Mouse (Mus musculus): Measurements from ENCODE around the gene Hormad2. TPM values are rescaled to one million over a fixed set of nuclear protein-coding genes. Genes with fewer than 3 reads are reported as not detected.

The Hormad2 gene
- polyA plus RNA-seq, 1 experiment from 2014 or later = 0.90 TPM

DNA sequence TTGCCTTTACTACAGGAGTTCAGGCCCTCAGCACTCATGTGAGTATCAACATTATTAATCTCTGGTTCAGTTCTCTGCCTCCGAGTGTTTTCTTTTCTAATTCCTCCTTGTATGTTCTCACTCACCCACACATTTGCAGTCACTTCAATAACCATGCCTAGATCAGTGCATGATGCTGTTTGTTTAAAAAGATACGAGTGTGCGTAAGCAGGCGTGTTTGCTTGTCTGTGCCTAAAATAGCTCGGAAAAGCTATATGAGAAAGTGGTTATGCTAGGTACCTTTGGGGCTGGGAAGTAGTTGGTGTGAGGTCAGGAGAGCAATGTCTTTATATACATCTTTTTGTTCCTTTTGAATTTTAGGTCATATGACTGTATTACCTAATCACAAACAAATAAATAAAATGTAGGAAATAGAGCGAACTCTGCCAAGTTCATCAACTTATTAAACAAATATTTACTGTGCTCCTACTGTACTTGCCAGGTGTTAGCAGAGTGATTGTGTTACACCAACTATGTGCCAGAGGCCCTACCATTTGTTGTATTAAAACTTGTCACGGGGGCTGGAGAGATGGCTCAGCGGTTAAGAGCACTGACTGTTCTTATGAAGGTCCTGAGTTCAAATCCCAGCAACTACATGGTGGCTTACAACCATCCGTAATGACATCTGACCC, 100.7 kb downstream of the Hormad2 start:
- Histone ChIP-seq H3K4me3 (replicated peaks) (no peak overlapping the region), H3K4me1 (replicated peaks) (0 out of 2 replicates have a peak, but pooled peaks cover 14% of the 10 kb centered on the region), H3K9ac (no peak overlapping the region), H3K4me2 (no peak overlapping the region), H3K9me3 (replicated peaks) (no peaks in the 10 kb centered on the region), H3K27me3 (no peaks in the 10 kb centered on the region), H3K27ac (no peak overlapping the region), H3K36me3 (no peaks in the 10 kb centered on the region)
- ATAC-seq (ENCODE audit: low read depth) (no peak), DNase-seq (no peak)
- WGBS (ENCODE audit: insufficient replicate concordance) = 73% methylated on average over 9 of the region's 9 CpGs

- Histone ChIP-seq H3K4me2 (no peak overlapping the region), H3K9ac (no peak overlapping the region), H3K4me1 (replicated peaks) (0 out of 2 replicates have a peak, but pooled peaks cover 17% of the 10 kb centered on the region), H3K36me3 (no peaks in the 10 kb centered on the region), H3K9me3 (replicated peaks) (no peaks in the 10 kb centered on the region), H3K4me3 (replicated peaks) (no peak overlapping the region), H3K27me3 (no peaks in the 10 kb centered on the region), H3K27ac (no peak overlapping the region)
- no peak for DNase-seq
- 51% methylated on average over 1 of the region's 1 CpGs for WGBS (ENCODE audit: insufficient replicate concordance)
- no peak for ATAC-seq (ENCODE audit: low read depth)
Measured at GRCm38 (mm10) chr11:4339275-4339674, 101.6 kb downstream of the Hormad2 start.

DNA sequence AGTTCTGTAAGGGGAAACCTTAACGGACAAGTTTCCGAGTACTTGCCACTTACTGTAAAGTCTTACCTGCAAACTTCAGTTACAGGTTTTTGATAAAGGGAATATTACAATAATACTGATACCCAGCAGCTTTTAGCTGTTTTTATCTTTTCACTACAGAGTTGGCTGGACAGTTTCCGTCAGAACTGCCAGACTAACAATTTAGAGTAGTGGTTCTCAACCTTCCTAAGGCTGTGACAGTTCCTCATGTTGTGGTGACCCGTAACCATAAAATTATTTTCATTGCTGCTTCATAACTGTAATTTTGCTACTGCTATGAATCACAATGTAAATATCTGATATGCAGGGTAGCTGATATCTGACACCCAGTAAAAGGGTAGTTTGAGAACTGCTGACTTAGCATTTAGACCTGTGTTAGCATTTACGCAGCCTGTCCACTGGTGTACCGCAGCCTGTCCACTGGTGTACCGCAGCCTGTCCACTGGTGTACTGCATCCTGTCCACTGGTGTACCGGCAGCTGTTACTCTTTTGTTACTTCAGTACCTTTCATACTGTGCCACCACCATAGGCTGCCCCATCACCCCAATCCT, 104.1 kb downstream of the Hormad2 start:
- no peaks in the 10 kb centered on the region for H3K27me3 ChIP-seq
- no peaks in the 10 kb centered on the region for H3K9me3 ChIP-seq (replicated peaks)
- H3K36me3 ChIP-seq = no peaks in the 10 kb centered on the region
- ATAC-seq (ENCODE audit: low read depth) (no peak), DNase-seq (no peak)
- H3K4me2 ChIP-seq = no peak overlapping the region
- 0 out of 2 replicates have a peak, but pooled peaks cover 17% of the 10 kb centered on the region for H3K4me1 ChIP-seq (replicated peaks)
- no peak overlapping the region for H3K4me3 ChIP-seq (replicated peaks)
- H3K9ac ChIP-seq = no peak overlapping the region
- H3K27ac ChIP-seq = no peak overlapping the region
- WGBS (ENCODE audit: insufficient replicate concordance) = 65% methylated on average over 8 of the region's 8 CpGs

- 35% methylated on average over 10 of the region's 10 CpGs for WGBS (ENCODE audit: insufficient replicate concordance)
- no peak overlapping the region for H3K27ac ChIP-seq
Measured at GRCm38 (mm10) chr11:4335810-4336692, 104.9 kb downstream of the Hormad2 start.

DNA sequence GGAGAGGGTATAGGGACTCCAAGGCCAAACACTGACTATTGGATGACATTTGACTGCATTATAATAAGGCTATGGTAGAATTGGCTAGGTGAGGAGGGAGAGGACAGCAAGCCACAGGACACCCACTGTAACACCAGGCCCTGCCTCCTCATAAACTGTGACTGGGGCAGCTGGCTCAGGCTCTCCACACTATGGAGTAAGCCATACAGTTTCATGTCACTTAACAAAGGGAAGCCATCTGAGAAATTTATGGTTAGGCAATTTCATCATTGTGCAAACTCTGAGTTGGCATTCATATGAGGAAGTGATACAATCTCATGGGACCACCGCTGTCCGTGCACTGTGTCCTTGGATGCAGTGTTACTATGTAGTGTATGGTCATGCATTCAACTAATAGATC, 107.9 kb downstream of the Hormad2 start:
- Histone ChIP-seq H3K4me1 (replicated peaks) (0 out of 2 replicates have a peak, but pooled peaks cover 17% of the 10 kb centered on the region), H3K27ac (no peak overlapping the region), H3K36me3 (no peaks in the 10 kb centered on the region), H3K27me3 (no peaks in the 10 kb centered on the region), H3K9ac (no peak overlapping the region), H3K4me2 (no peak overlapping the region), H3K9me3 (replicated peaks) (no peaks in the 10 kb centered on the region), H3K4me3 (replicated peaks) (no peak overlapping the region)
- DNase-seq = no peak
- ATAC-seq (ENCODE audit: low read depth) = no peak
- WGBS (ENCODE audit: insufficient replicate concordance) = 51% methylated on average over 2 of the region's 2 CpGs

More at GRCm38 (mm10) chr11:4335810-4336692, 104.9 kb downstream of the Hormad2 start:
- H3K27me3 ChIP-seq = no peaks in the 10 kb centered on the region
- H3K9me3 ChIP-seq (replicated peaks) = no peaks in the 10 kb centered on the region
- H3K4me1 ChIP-seq (replicated peaks) = 0 out of 2 replicates have a peak, but pooled peaks cover 17% of the 10 kb centered on the region
- ATAC-seq (ENCODE audit: low read depth) (no peak), DNase-seq (no peak)
- no peak overlapping the region for H3K4me2 ChIP-seq
- no peak overlapping the region for H3K4me3 ChIP-seq (replicated peaks)
- H3K9ac ChIP-seq = no peak overlapping the region
- no peaks in the 10 kb centered on the region for H3K36me3 ChIP-seq

DNA sequence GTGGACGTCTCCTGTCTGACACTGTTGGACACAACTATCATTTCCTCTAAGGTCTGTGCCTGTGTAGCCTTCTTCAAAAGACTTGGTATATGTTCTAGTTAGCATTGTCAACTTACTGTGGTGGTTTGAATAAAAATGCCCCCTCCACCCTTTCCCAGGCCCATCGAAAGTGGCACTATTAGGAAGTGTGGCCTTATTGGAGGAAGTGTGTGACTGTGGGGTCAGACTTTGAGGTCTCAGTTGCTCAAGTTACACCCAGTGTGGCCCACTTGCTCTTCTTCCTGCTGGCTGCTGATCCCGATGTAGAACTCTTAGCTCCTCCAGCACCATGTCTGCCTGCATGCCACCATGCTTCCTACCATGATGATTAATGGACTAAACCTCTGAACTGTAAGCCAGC, 112.7 kb downstream of the Hormad2 start:
- Histone ChIP-seq H3K27ac (no peak overlapping the region), H3K9ac (no peak overlapping the region), H3K4me3 (replicated peaks) (no peak overlapping the region), H3K36me3 (no peaks in the 10 kb centered on the region), H3K9me3 (replicated peaks) (no peaks in the 10 kb centered on the region), H3K4me2 (no peak overlapping the region), H3K4me1 (replicated peaks) (no peaks in the 10 kb centered on the region), H3K27me3 (no peaks in the 10 kb centered on the region)
- 53% methylated on average over 3 of the region's 3 CpGs for WGBS (ENCODE audit: insufficient replicate concordance)
- ATAC-seq (ENCODE audit: low read depth) = no peak
- no peak for DNase-seq

GRCm38 (mm10) chr11:4323481-4323880, 117.4 kb downstream of the Hormad2 start:
- H3K9ac ChIP-seq = no peak overlapping the region
- ATAC-seq (ENCODE audit: low read depth) = no peak
- no peaks in the 10 kb centered on the region for H3K36me3 ChIP-seq
- no peak overlapping the region for H3K27ac ChIP-seq
- no peaks in the 10 kb centered on the region for H3K27me3 ChIP-seq
- H3K9me3 ChIP-seq (replicated peaks) = no peaks in the 10 kb centered on the region
- no peak for DNase-seq
- H3K4me2 ChIP-seq = no peak overlapping the region
- no peaks in the 10 kb centered on the region for H3K4me1 ChIP-seq (replicated peaks)
- no peak overlapping the region for H3K4me3 ChIP-seq (replicated peaks)
- 64% methylated on average over 11 of the region's 11 CpGs for WGBS (ENCODE audit: insufficient replicate concordance)

DNA sequence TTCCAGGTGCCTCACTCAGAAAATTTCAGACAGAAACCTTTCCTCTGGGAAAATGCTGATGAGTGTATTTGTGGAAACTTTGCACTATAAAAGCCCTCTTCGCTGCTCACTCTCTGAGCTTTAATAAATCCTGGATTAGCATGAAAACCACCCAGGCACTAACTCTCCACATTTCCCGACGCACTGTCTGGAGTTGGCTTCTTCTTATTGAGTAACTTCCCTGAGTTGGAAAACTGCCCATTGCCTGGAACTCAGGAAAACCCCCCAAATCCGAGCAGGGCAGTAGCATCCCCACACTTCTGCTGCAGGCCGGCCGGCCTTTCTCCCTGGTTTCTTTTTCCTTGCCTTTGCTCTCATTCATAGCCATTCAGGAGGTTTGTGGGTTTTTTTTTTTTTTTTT, 118.0 kb downstream of the Hormad2 start:
- no peak overlapping the region for H3K4me2 ChIP-seq
- no peaks in the 10 kb centered on the region for H3K36me3 ChIP-seq
- H3K27ac ChIP-seq = no peak overlapping the region
- no peak overlapping the region for H3K4me3 ChIP-seq (replicated peaks)
- H3K4me1 ChIP-seq (replicated peaks) = no peaks in the 10 kb centered on the region
- 61% methylated on average over 6 of the region's 6 CpGs for WGBS (ENCODE audit: insufficient replicate concordance)
- H3K27me3 ChIP-seq = no peaks in the 10 kb centered on the region
- no peak for ATAC-seq (ENCODE audit: low read depth)
- no peak overlapping the region for H3K9ac ChIP-seq
- DNase-seq = no peak
- H3K9me3 ChIP-seq (replicated peaks) = no peaks in the 10 kb centered on the region

- no peak overlapping the region for H3K4me2 ChIP-seq
- H3K9ac ChIP-seq = no peak overlapping the region
- no peaks in the 10 kb centered on the region for H3K36me3 ChIP-seq
- no peak for ATAC-seq (ENCODE audit: low read depth)
- 62% methylated on average over 4 of the region's 4 CpGs for WGBS (ENCODE audit: insufficient replicate concordance)
- no peaks in the 10 kb centered on the region for H3K27me3 ChIP-seq
- no peak overlapping the region for H3K27ac ChIP-seq
- H3K4me3 ChIP-seq (replicated peaks) = no peak overlapping the region
- H3K9me3 ChIP-seq (replicated peaks) = no peaks in the 10 kb centered on the region
- no peaks in the 10 kb centered on the region for H3K4me1 ChIP-seq (replicated peaks)
- no peak for DNase-seq
Measured at GRCm38 (mm10) chr11:4320876-4321275, 120.0 kb downstream of the Hormad2 start.

GRCm38 (mm10) chr11:4319212-4319955, 121.5 kb downstream of the Hormad2 start:
- Histone ChIP-seq H3K4me2 (no peak overlapping the region), H3K9ac (no peak overlapping the region), H3K36me3 (no peaks in the 10 kb centered on the region), H3K4me1 (replicated peaks) (no peaks in the 10 kb centered on the region), H3K4me3 (replicated peaks) (no peak overlapping the region), H3K27me3 (no peaks in the 10 kb centered on the region), H3K27ac (no peak overlapping the region), H3K9me3 (replicated peaks) (no peaks in the 10 kb centered on the region)
- WGBS (ENCODE audit: insufficient replicate concordance) = 67% methylated on average over 14 of the region's 14 CpGs
- DNase-seq (no peak), ATAC-seq (ENCODE audit: low read depth) (no peak)

- 50% methylated on average over 3 of the region's 3 CpGs for WGBS (ENCODE audit: insufficient replicate concordance)
- no peaks in the 10 kb centered on the region for H3K4me1 ChIP-seq (replicated peaks)
- H3K4me2 ChIP-seq = no peak overlapping the region
- H3K27ac ChIP-seq = no peak overlapping the region
- DNase-seq (no peak), ATAC-seq (ENCODE audit: low read depth) (no peak)
- no peaks in the 10 kb centered on the region for H3K9me3 ChIP-seq (replicated peaks)
- H3K36me3 ChIP-seq = no peaks in the 10 kb centered on the region
- no peak overlapping the region for H3K4me3 ChIP-seq (replicated peaks)
- H3K27me3 ChIP-seq = no peaks in the 10 kb centered on the region
- no peak overlapping the region for H3K9ac ChIP-seq
Measured at GRCm38 (mm10) chr11:4318011-4318410, 122.9 kb downstream of the Hormad2 start.
